25 mouse cellular contexts compared by ENCODE assay signal in the genomic region with DNA sequence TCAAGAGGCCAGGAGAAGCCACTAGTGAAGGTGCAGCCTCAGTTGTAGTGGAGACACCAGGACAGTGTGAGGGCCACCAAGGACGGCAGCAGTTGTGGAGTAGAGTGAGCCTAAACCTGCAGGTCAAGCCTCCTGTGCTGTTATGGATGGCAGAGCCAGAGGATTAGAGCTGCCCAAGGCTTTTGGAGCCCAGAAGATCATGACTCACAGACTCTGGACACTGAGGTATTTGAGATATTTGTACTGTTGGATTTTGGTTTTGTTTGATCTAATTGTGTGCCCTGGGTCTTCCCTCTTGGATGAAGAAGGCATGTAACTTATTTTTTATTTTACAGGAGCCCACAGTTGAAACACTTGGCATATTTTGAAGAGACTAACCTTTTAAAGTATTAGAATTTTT.
"Had no signal": no experiment of that assay in that cellular context is flagged by ENCODE, and none has a peak within 500 bp of the region (broad histone marks: within the 10 kb centered on the region; RNA-seq: fewer than 3 reads in every experiment).

No protein-coding gene starts in this region.

- DNase-seq: gastrocnemius, postnatal 14 days; gastrocnemius, postnatal 36 days; heart, adult 18-20 months; heart, postnatal 14 days; heart, postnatal 36 days; kidney, adult 11 months; kidney, adult 2 months; kidney, adult 9 months; kidney, postnatal 14 days; kidney, postnatal 36 days; layer of hippocampus, adult 9-11 months; layer of hippocampus, postnatal 36 days; left cerebral cortex, postnatal 4 days had no signal

- H3K27me3 ChIP-seq: heart, embryonic 12.5 days; hindbrain, embryonic 13.5 days; hindbrain, embryonic 15.5 days; kidney, embryonic 15.5 days; limb, embryonic 13.5 days; limb, embryonic 15.5 days; liver, embryonic 12.5 days had no signal

- H3K9me3 ChIP-seq: hindbrain, embryonic 13.5 days had no signal

- H3K9ac ChIP-seq: heart, embryonic 12.5 days; hindbrain, embryonic 13.5 days; hindbrain, embryonic 15.5 days; kidney, embryonic 15.5 days; limb, embryonic 13.5 days; limb, embryonic 15.5 days; liver, embryonic 12.5 days; liver, embryonic 14.5 days had no signal

- H3K4me1 ChIP-seq: heart, embryonic 10.5 days; heart, embryonic 12.5 days; hindbrain, embryonic 13.5 days; hindbrain, embryonic 15.5 days; kidney, embryonic 15.5 days; limb, embryonic 13.5 days; limb, embryonic 15.5 days; liver, embryonic 12.5 days had no signal

- ATAC-seq: hindbrain, postnatal 0 days; intestine, embryonic 16.5 days; liver, embryonic 12.5 days had no signal

- H3K4me2 ChIP-seq: heart, embryonic 12.5 days; hindbrain, embryonic 13.5 days; hindbrain, embryonic 15.5 days; kidney, embryonic 15.5 days; limb, embryonic 13.5 days; limb, embryonic 15.5 days; liver, embryonic 12.5 days had no signal

- H3K27ac ChIP-seq: heart, embryonic 10.5 days; hindbrain, embryonic 13.5 days; hindbrain, embryonic 15.5 days; hindbrain, postnatal 0 days; kidney, embryonic 15.5 days; kidney, postnatal 0 days; limb, embryonic 13.5 days; limb, embryonic 15.5 days; liver, embryonic 12.5 days; liver, embryonic 14.5 days had no signal

- H3K4me3 ChIP-seq: heart, embryonic 10.5 days; heart, embryonic 12.5 days; hindbrain, embryonic 13.5 days; hindbrain, embryonic 15.5 days; kidney, embryonic 15.5 days; limb, embryonic 13.5 days; limb, embryonic 15.5 days; liver, embryonic 12.5 days had no signal

- H3K36me3 ChIP-seq: heart, embryonic 12.5 days; hindbrain, embryonic 13.5 days; hindbrain, embryonic 15.5 days; kidney, embryonic 15.5 days; limb, embryonic 13.5 days; limb, embryonic 15.5 days; liver, embryonic 12.5 days had no signal
